Mouse (Mus musculus) intestine, postnatal 0 days (tissue): ENCODE measurements around the gene Elavl2. TPM values are rescaled to one million over a fixed set of nuclear protein-coding genes. Genes with fewer than 3 reads are reported as not detected.

ENCODE experiments used
- ATAC-seq: fragments of 200-750 bp; cut with Nextera tagmentation; 2 replicates; pipeline ENCODE4 v1.8.0; 2017; ENCODE audit warnings: mild to moderate bottlenecking, moderate TSS enrichment, moderate library complexity
- H3K27ac ChIP-seq: fragments of 300-500 bp; sonication (generic); 2 replicates; pipeline ENCODE4 v1.5.1; 2014; ENCODE audit warnings: mild to moderate bottlenecking, low read depth, low read length, moderate library complexity
- H3K27me3 ChIP-seq: fragments of 300-500 bp; sonication (generic); replicated peaks from 2 replicates; pipeline ENCODE4 v1.6.1; 2014; ENCODE audit warnings: low read length, mixed read lengths; ENCODE audit not compliant: control insufficient read depth, insufficient read depth
- H3K36me3 ChIP-seq: fragments of 300-500 bp; sonication (generic); 2 replicates; pipeline ENCODE4 v1.6.1; 2014; ENCODE audit warnings: mild to moderate bottlenecking, moderate library complexity; ENCODE audit not compliant: control insufficient read depth, insufficient read depth
- H3K4me1 ChIP-seq: fragments of 300-500 bp; sonication (generic); replicated peaks from 2 replicates; pipeline ENCODE4 v1.6.1; 2014; ENCODE audit warnings: antibody characterized with exemption, low read length, mixed read lengths; ENCODE audit not compliant: control insufficient read depth, insufficient read depth
- H3K4me2 ChIP-seq: fragments of 300-500 bp; sonication (generic); replicated peaks from 2 replicates; pipeline ENCODE4 v1.6.1; 2014; ENCODE audit warnings: low read depth, mild to moderate bottlenecking, moderate library complexity
- H3K4me3 ChIP-seq: fragments of 300-500 bp; sonication (generic); 2 replicates; pipeline ENCODE4 v1.5.1; 2014; ENCODE audit warnings: low read depth, low read length
- H3K9ac ChIP-seq: fragments of 300-500 bp; sonication (generic); 2 replicates; pipeline ENCODE4 v1.6.1; 2014; ENCODE audit warnings: mild to moderate bottlenecking, low read depth, low read length
- H3K9me3 ChIP-seq: fragments of 300-500 bp; sonication (generic); 2 replicates; pipeline ENCODE4 v1.6.1; 2016; ENCODE audit warnings: mixed run types; ENCODE audit not compliant: control insufficient read depth
- CTCF ChIP-seq: sonication (generic); IDR thresholded peaks from 2 replicates; pipeline ENCODE4 v1.5.1; 2016; ENCODE audit warnings: low read depth, mild to moderate bottlenecking, control low read depth, antibody characterized with exemption, moderate library complexity
- WGBS: fragments of 180-500 bp; shearing (Covaris S2); extraction: QIAGEN DNeasy Blood & Tissue Kit; methylation state at CpG from one replicate; pipeline ENCODE4 v1.1.7; 2014; 5-methylcytosine and 5-hydroxymethylcytosine counted together
- polyA plus RNA-seq: library from polyadenylated mRNA; unstranded; fragments of >200 nt; fragmentation: Nextera tagmentation; extraction: Ambion mirVana; gene quantifications from 2 replicates; pipeline ENCODE4 v1.2.1, GENCODE M21; 2015

Elavl2 gene
- polyA plus RNA-seq, 1 experiment from 2014 or later, result 1.1 TPM

DNA sequence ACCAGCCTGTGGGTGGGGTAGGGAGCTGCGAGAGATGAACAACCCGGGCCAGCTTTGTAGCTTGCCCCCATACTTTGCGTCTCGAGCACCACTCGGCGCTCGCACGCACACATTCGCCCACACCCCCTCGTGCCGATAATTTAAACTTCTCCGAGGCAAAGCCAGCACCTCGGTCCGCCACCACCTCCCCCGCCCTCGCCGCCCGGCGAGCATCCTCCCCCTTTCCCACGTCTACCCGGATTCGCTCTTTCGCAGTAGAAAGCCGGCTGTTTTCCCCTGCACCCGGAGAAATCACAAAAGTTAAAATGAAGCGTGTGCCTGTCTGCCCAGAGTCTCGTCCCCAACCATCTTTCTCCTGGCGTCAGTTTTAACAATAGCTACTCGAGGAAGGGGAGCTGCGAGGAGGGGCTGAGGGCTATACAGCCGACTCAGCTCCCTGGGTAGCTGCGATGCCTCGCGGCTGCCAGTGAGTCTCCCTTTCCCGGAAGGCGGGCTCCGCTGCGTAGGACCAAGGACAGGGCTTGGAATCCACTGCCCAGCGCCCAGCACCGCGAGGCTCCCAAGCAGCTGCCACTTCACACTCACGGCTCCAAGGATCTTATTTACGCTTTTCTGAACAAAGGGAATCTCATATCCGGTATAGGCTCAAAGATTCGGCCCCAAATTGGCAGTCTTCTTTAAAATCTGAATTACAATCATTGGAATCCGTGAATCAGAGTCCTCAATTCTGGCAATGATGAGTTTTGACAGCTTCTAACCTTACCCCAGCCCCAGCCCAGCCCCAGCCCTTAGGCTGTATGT, 25.8 kb downstream of the Elavl2 start:
- Histone ChIP-seq H3K4me3 (peak overlapping the region; percentile 43), H3K36me3 (no peaks in the 10 kb centered on the region), H3K27me3 (peaks cover 62% of the 10 kb centered on the region), H3K4me1 (0 out of 2 replicates have a peak, but pooled peaks cover 4% of the 10 kb centered on the region), H3K4me2 (peak overlapping the region; percentile 75), H3K27ac (no peak overlapping the region), H3K9ac (no peak overlapping the region), H3K9me3 (no peaks in the 10 kb centered on the region)
- WGBS, result under 1% methylated on average over 42 of the region's 46 CpGs
- no peak for TF ChIP-seq CTCF
- ATAC-seq, result no peak

DNA sequence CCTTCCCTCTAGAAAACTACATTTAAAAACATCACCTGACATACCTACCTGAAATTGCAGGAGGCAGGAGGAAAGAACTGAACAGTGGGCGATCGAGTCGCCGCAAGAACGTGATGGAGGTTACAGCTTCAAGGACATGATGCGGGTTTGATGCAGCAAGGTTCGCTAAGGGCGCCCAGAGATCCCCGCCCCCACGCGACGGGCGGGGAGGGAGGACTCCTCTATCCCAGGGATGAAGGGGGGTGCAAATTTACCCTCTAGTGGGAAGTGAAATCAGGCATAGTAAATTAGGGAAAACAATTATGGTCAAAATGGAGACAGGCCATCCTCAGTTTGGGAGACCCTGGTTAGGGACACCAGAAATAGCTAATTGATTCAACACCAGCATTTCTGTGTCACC, 27.7 kb downstream of the Elavl2 start:
- H3K27me3 ChIP-seq, result peaks cover 59% of the 10 kb centered on the region
- H3K4me1 ChIP-seq, result 0 out of 2 replicates have a peak, but pooled peaks cover 4% of the 10 kb centered on the region
- H3K36me3 ChIP-seq, result no peaks in the 10 kb centered on the region
- no peak overlapping the region for H3K9ac ChIP-seq
- no peak overlapping the region for H3K4me3 ChIP-seq
- WGBS, result 4% methylated on average over 13 of the region's 13 CpGs
- ATAC-seq, result no peak
- no peak overlapping the region for H3K27ac ChIP-seq
- no peak overlapping the region for H3K4me2 ChIP-seq
- TF ChIP-seq CTCF, result no peak
- no peaks in the 10 kb centered on the region for H3K9me3 ChIP-seq

GRCm38 (mm10) chr4:91371819-91372215, 28.8 kb downstream of the Elavl2 start:
- Histone ChIP-seq H3K9me3 (no peaks in the 10 kb centered on the region), H3K4me3 (peak overlapping the region; percentile 49), H3K27ac (no peak overlapping the region), H3K4me2 (peak overlapping the region; percentile 91), H3K9ac (no peak overlapping the region), H3K36me3 (no peaks in the 10 kb centered on the region), H3K27me3 (peaks cover 59% of the 10 kb centered on the region), H3K4me1 (0 out of 2 replicates have a peak, but pooled peaks cover 4% of the 10 kb centered on the region)
- TF ChIP-seq CTCF, result no peak
- peak; percentile 55; the same call in 1 of the 2 replicates for ATAC-seq
- WGBS, result 1% methylated on average over 33 of the region's 44 CpGs

DNA sequence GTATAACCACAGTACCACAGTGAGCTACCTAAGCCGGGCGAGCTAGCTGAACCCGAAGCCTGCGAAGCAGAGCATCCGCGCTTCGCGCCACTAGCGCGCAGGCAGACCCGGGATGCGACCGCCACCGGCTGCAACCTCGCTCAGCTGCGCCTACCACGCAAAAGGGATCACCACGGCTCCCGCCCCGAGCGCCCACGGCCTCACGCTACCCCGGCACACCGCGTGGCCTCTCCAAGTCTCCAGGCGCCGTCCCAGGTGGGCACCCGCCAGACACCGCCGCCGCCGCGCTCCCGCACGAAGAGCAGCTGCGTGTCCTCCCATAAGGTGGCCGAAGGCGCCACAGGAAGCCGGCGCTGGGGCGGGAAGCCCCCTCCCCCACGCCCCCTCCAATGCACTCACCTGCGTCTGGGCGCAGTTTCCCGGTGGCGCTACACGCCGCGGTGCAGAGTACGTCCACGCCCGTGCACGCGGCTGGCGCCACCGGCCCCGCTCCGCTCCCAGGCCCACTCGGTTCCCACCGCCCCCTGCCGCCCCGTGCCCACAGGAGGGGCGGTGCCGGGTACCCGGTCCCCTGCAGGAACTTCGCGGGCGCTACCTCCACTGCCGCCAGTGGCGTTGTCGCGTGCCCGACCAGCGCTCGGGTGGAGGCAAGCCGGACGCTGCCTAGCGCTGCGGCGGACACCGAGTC, 29.3 kb downstream of the Elavl2 start:
- H3K27ac ChIP-seq, result no peak overlapping the region
- H3K4me1 ChIP-seq, result no peaks in the 10 kb centered on the region
- TF ChIP-seq CTCF, result no peak
- H3K4me2 ChIP-seq, result peak overlapping the region; percentile 91
- no peaks in the 10 kb centered on the region for H3K36me3 ChIP-seq
- WGBS, result 2% methylated on average over 75 of the region's 82 CpGs
- no peaks in the 10 kb centered on the region for H3K9me3 ChIP-seq
- peaks cover 59% of the 10 kb centered on the region for H3K27me3 ChIP-seq
- no peak; the same call in 1 of the 2 replicates for ATAC-seq
- no peak overlapping the region for H3K9ac ChIP-seq
- peak overlapping the region; percentile 49 for H3K4me3 ChIP-seq

- Histone ChIP-seq H3K27me3 (peaks cover 8% of the 10 kb centered on the region; the same call in 1 of the 2 replicates), H3K4me2 (no peak overlapping the region), H3K9ac (no peak overlapping the region), H3K4me1 (no peaks in the 10 kb centered on the region), H3K9me3 (no peaks in the 10 kb centered on the region), H3K27ac (no peak overlapping the region), H3K4me3 (no peak overlapping the region), H3K36me3 (no peaks in the 10 kb centered on the region)
- no peak for ATAC-seq
- TF ChIP-seq CTCF, result no peak
- WGBS, result 84% methylated on average over 12 of the region's 12 CpGs
Measured at GRCm38 (mm10) chr4:91365276-91365675, 35.3 kb downstream of the Elavl2 start.

- H3K4me1 ChIP-seq, result no peaks in the 10 kb centered on the region
- H3K27ac ChIP-seq, result no peak overlapping the region
- no peak for TF ChIP-seq CTCF
- WGBS, result 76% methylated on average over 4 of the region's 4 CpGs
- no peak overlapping the region for H3K9ac ChIP-seq
- H3K36me3 ChIP-seq, result no peaks in the 10 kb centered on the region
- no peak for ATAC-seq
- H3K4me2 ChIP-seq, result no peak overlapping the region
- no peak overlapping the region for H3K4me3 ChIP-seq
- H3K9me3 ChIP-seq, result no peaks in the 10 kb centered on the region
- no peaks in the 10 kb centered on the region for H3K27me3 ChIP-seq
Measured at GRCm38 (mm10) chr4:91363963-91364362, 36.6 kb downstream of the Elavl2 start.
